Mouse (Mus musculus): ENCODE measurements around the gene Pcsk7. TPM values are rescaled to one million over a fixed set of nuclear protein-coding genes. Genes with fewer than 3 reads are reported as not detected.

Pcsk7 gene
- polyA plus RNA-seq, 1 experiment from 2014 or later, result 17.4 TPM

- Histone ChIP-seq H3K4me2 (ENCODE audit: low read length) (no peak overlapping the region), H3K27me3 (ENCODE audit: control insufficient read depth, insufficient read depth, low read length) (no peaks in the 10 kb centered on the region), H3K27ac (replicated peaks; ENCODE audit: low read depth, low read length) (no peak overlapping the region), H3K4me1 (ENCODE audit: control insufficient read depth, insufficient read depth, low read length) (no peaks in the 10 kb centered on the region), H3K4me3 (replicated peaks; ENCODE audit: low read depth, low read length) (no peak overlapping the region), H3K36me3 (ENCODE audit: control insufficient read depth, insufficient read depth, low read length) (peaks cover 82% of the 10 kb centered on the region), H3K9me3 (ENCODE audit: control insufficient read depth, low read length) (no peaks in the 10 kb centered on the region), H3K9ac (replicated peaks; ENCODE audit: low read length) (no peak overlapping the region)
- DNase-seq (no peak), ATAC-seq (ENCODE audit: low FRiP score, low TSS enrichment) (no peak)
- 94% methylated on average over 8 of the region's 8 CpGs for WGBS
Observed at GRCm38 (mm10) chr9:45942916-45943315, 36.6 kb downstream of the Pcsk7 start.

- Histone ChIP-seq H3K9me3 (ENCODE audit: control insufficient read depth, low read length) (no peaks in the 10 kb centered on the region), H3K27me3 (ENCODE audit: control insufficient read depth, insufficient read depth, low read length) (no peaks in the 10 kb centered on the region), H3K4me1 (ENCODE audit: control insufficient read depth, insufficient read depth, low read length) (no peaks in the 10 kb centered on the region), H3K36me3 (ENCODE audit: control insufficient read depth, insufficient read depth, low read length) (peaks cover 84% of the 10 kb centered on the region), H3K4me2 (ENCODE audit: low read length) (no peak overlapping the region), H3K9ac (replicated peaks; ENCODE audit: low read length) (no peak overlapping the region), H3K27ac (replicated peaks; ENCODE audit: low read depth, low read length) (no peak overlapping the region), H3K4me3 (replicated peaks; ENCODE audit: low read depth, low read length) (no peak overlapping the region)
- ATAC-seq (ENCODE audit: low FRiP score, low TSS enrichment) (no peak; the same call in 1 of the 2 replicates), DNase-seq (no peak)
- 90% methylated on average over 8 of the region's 8 CpGs for WGBS
Observed at GRCm38 (mm10) chr9:45943628-45944505, 37.6 kb downstream of the Pcsk7 start.

DNA sequence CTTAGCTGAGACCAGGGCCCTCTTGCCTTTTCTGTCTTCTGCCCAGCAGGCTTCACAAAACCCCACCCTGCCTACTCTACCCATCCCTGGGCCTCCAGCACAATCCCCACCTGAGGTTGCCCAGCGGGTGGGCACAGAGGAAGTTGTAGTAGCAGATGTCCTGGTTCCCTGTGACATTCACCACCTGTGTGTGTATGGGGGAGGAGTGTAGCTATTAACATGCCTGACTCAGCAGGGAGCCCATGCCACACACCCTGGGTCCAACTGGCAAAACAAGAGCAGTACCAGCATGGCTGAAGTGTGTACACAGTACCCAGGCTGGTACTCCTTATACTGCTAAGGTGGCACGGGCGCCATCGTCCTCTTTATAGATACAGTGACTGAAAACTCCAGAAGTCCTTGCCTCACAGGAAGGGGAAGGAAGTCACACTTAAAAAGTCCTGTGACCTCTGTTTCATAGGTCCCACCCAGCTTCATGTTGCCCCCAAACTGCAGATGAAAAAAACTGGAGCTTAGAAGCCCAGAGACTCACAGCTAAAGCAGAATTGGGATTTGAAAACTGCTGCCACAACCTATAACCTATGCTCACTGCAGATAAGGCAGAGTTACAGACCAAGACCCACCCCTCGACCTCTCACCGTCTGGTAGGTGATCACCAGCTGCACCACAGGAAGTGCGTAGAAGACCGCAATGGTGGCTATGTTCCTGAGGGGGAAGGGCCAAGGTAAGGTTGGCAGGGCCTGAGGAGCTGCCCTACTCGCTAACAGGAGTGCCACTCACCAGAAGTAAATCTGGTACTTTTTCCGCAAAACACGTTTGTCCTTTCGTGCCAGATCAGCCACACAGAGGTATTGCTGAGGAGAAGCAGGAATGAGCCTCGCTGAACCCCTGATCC is 38.5 kb downstream of the Pcsk7 start:
- H3K9me3 ChIP-seq (ENCODE audit: control insufficient read depth, low read length), result no peaks in the 10 kb centered on the region
- H3K9ac ChIP-seq (replicated peaks; ENCODE audit: low read length), result no peak overlapping the region
- H3K27ac ChIP-seq (replicated peaks; ENCODE audit: low read depth, low read length), result no peak overlapping the region
- H3K4me2 ChIP-seq (ENCODE audit: low read length), result no peak overlapping the region
- DNase-seq, result no peak
- no peaks in the 10 kb centered on the region for H3K27me3 ChIP-seq (ENCODE audit: control insufficient read depth, insufficient read depth, low read length)
- H3K4me1 ChIP-seq (ENCODE audit: control insufficient read depth, insufficient read depth, low read length), result no peaks in the 10 kb centered on the region
- no peak overlapping the region for H3K4me3 ChIP-seq (replicated peaks; ENCODE audit: low read depth, low read length)
- no peak for ATAC-seq (ENCODE audit: low FRiP score, low TSS enrichment)
- peaks cover 84% of the 10 kb centered on the region for H3K36me3 ChIP-seq (ENCODE audit: control insufficient read depth, insufficient read depth, low read length)
- WGBS, result 92% methylated on average over 13 of the region's 13 CpGs

GRCm38 (mm10) chr9:45945721-45946120 is 39.4 kb downstream of the Pcsk7 start:
- Histone ChIP-seq H3K9ac (replicated peaks; ENCODE audit: low read length) (no peak overlapping the region), H3K27me3 (ENCODE audit: control insufficient read depth, insufficient read depth, low read length) (no peaks in the 10 kb centered on the region), H3K4me2 (ENCODE audit: low read length) (no peak overlapping the region), H3K4me3 (replicated peaks; ENCODE audit: low read depth, low read length) (no peak overlapping the region), H3K36me3 (ENCODE audit: control insufficient read depth, insufficient read depth, low read length) (peaks cover 89% of the 10 kb centered on the region), H3K27ac (replicated peaks; ENCODE audit: low read depth, low read length) (no peak overlapping the region), H3K4me1 (ENCODE audit: control insufficient read depth, insufficient read depth, low read length) (no peaks in the 10 kb centered on the region), H3K9me3 (ENCODE audit: control insufficient read depth, low read length) (no peaks in the 10 kb centered on the region)
- no peak for ATAC-seq (ENCODE audit: low FRiP score, low TSS enrichment)
- WGBS, result 93% methylated on average over 13 of the region's 13 CpGs
- no peak for DNase-seq

DNA sequence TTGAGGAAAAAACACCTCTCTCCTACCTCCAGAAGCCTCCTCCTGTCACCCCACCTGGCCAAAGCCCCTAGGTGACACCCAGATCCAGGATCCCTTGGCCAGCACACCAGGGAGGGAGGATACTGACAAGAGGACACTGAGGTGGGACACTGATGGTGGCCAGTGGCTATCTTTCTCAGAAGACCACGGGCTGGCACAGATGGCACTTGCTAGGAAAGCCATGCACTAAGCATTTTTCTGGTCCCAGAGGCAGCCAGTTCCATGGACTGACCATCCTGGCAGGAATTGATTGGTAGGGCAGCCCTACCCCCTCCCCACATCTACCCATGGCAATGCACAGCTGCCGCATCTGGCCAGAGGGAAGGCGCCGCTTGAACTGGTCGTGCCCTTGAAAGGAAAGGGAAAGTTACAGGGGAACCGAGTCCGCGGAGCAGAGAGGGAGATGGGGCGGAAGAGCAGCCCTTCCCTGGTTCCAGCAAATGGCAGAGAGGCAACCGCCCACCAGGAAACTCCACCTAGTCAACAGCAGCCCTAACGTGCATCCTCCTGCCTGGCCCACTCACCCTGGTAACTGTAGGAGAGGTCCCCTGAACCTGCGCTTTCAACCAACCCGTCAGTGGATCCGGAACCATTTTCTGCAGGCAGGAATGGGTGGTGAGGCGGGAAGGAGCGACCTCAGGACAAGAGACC is 40.0 kb downstream of the Pcsk7 start:
- peaks cover 86% of the 10 kb centered on the region for H3K36me3 ChIP-seq (ENCODE audit: control insufficient read depth, insufficient read depth, low read length)
- no peak for DNase-seq
- 87% methylated on average over 16 of the region's 16 CpGs for WGBS

GRCm38 (mm10) chr9:45946872-45947183 is 40.5 kb downstream of the Pcsk7 start:
- WGBS, result 94% methylated on average over 10 of the region's 10 CpGs
- H3K4me1 ChIP-seq (ENCODE audit: control insufficient read depth, insufficient read depth, low read length), result no peaks in the 10 kb centered on the region
- H3K4me2 ChIP-seq (ENCODE audit: low read length), result no peak overlapping the region
- DNase-seq (no peak), ATAC-seq (ENCODE audit: low FRiP score, low TSS enrichment) (no peak)
- no peak overlapping the region for H3K27ac ChIP-seq (replicated peaks; ENCODE audit: low read depth, low read length)
- H3K36me3 ChIP-seq (ENCODE audit: control insufficient read depth, insufficient read depth, low read length), result peaks cover 86% of the 10 kb centered on the region
- H3K27me3 ChIP-seq (ENCODE audit: control insufficient read depth, insufficient read depth, low read length), result no peaks in the 10 kb centered on the region
- H3K9ac ChIP-seq (replicated peaks; ENCODE audit: low read length), result no peak overlapping the region
- no peaks in the 10 kb centered on the region for H3K9me3 ChIP-seq (ENCODE audit: control insufficient read depth, low read length)
- no peak overlapping the region for H3K4me3 ChIP-seq (replicated peaks; ENCODE audit: low read depth, low read length)

More for the DNA sequence above, 40.0 kb downstream of the Pcsk7 start:
- no peak for ATAC-seq (ENCODE audit: low FRiP score, low TSS enrichment)
- Histone ChIP-seq H3K27ac (replicated peaks; ENCODE audit: low read depth, low read length) (no peak overlapping the region), H3K9ac (replicated peaks; ENCODE audit: low read length) (no peak overlapping the region), H3K9me3 (ENCODE audit: control insufficient read depth, low read length) (no peaks in the 10 kb centered on the region), H3K4me1 (ENCODE audit: control insufficient read depth, insufficient read depth, low read length) (no peaks in the 10 kb centered on the region), H3K27me3 (ENCODE audit: control insufficient read depth, insufficient read depth, low read length) (no peaks in the 10 kb centered on the region), H3K4me2 (ENCODE audit: low read length) (no peak overlapping the region), H3K4me3 (replicated peaks; ENCODE audit: low read depth, low read length) (no peak overlapping the region)

DNA sequence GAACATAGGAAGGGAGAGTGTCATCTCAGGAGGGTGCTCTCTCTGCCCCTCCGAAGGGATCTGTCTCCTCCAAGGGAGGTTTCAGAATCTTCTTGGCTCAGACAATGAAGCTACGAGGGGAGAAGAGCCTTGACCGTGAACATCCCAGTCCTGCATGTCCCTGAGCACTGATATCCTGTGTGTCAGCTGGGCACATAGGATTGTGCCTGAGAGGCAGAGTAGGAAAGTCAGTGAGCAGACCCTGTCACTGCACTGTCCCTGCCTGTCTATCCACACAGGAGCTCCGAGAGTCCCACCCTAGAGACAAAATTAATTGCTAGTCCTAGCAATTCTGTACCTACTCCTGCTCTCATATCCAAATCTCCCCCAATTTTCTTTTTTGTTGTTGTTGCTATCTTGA is 45.8 kb downstream of the Pcsk7 start:
- no peak for ATAC-seq (ENCODE audit: low FRiP score, low TSS enrichment)
- H3K4me1 ChIP-seq (ENCODE audit: control insufficient read depth, insufficient read depth, low read length), result peaks cover 18% of the 10 kb centered on the region
- H3K27me3 ChIP-seq (ENCODE audit: control insufficient read depth, insufficient read depth, low read length), result no peaks in the 10 kb centered on the region
- no peak overlapping the region for H3K27ac ChIP-seq (replicated peaks; ENCODE audit: low read depth, low read length)
- peaks cover 43% of the 10 kb centered on the region for H3K36me3 ChIP-seq (ENCODE audit: control insufficient read depth, insufficient read depth, low read length)
- no peaks in the 10 kb centered on the region for H3K9me3 ChIP-seq (ENCODE audit: control insufficient read depth, low read length)
- H3K4me3 ChIP-seq (replicated peaks; ENCODE audit: low read depth, low read length), result no peak overlapping the region
- DNase-seq, result no peak
- no peak overlapping the region for H3K4me2 ChIP-seq (ENCODE audit: low read length)
- H3K9ac ChIP-seq (replicated peaks; ENCODE audit: low read length), result no peak overlapping the region
- 95% methylated on average over 4 of the region's 4 CpGs for WGBS

GRCm38 (mm10) chr9:45952890-45953289 is 46.6 kb downstream of the Pcsk7 start:
- DNase-seq (no peak), ATAC-seq (ENCODE audit: low FRiP score, low TSS enrichment) (no peak)
- Histone ChIP-seq H3K27ac (replicated peaks; ENCODE audit: low read depth, low read length) (no peak overlapping the region), H3K4me3 (replicated peaks; ENCODE audit: low read depth, low read length) (no peak overlapping the region), H3K9me3 (ENCODE audit: control insufficient read depth, low read length) (no peaks in the 10 kb centered on the region), H3K27me3 (ENCODE audit: control insufficient read depth, insufficient read depth, low read length) (no peaks in the 10 kb centered on the region), H3K4me2 (ENCODE audit: low read length) (no peak overlapping the region), H3K36me3 (ENCODE audit: control insufficient read depth, insufficient read depth, low read length) (peaks cover 38% of the 10 kb centered on the region), H3K4me1 (ENCODE audit: control insufficient read depth, insufficient read depth, low read length) (peaks cover 18% of the 10 kb centered on the region), H3K9ac (replicated peaks; ENCODE audit: low read length) (no peak overlapping the region)
- WGBS, result 83% methylated on average over 7 of the region's 7 CpGs

Data from midbrain, embryonic 14.5 days (tissue).